Mouse (Mus musculus): ENCODE data around the gene Zfp652. TPM values are rescaled to one million over a fixed set of nuclear protein-coding genes. Genes with fewer than 3 reads are reported as not detected.
"Not testable (repeated sequence)": the region's sequence is repeated elsewhere in the genome, so short reads cannot be mapped to it uniquely, and the experiment has no call there.

Gene Zfp652
- total RNA-seq (2021): 10 to 100 TPM; 36.4 to 44.1 TPM

DNA sequence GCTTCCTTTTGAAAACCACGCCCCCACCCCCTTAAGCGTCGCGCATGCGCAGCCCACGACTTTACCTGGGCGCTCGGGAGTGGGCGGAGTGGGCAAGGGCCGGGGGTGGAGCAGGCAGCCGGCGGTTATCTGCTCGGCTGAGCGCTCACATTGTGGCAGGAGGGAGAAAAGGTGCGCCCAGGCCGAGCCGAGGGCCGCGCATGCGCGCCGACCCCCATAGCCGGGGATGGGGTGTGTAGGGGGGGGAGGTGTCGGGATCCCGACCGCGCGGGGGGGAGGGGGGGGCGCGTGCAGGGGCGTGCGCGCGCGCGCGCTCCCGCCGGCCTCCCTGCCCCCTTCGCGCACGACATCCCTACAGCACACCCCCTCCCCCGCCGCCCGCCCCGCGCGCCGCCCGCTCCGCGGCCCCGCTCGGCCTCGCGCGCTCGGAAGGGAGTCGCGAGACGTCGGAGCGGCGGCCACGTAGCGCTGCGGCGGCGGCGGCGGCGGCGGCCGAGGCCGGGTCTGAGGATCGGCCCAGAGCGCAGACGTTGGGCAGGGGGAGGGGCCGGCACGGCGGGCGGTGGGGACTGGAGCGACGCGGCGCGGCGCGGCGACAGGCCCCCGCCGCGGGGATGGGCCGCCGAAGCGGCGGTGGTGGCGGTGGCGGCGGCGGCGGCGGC, at the start of gene Zfp652:
Gene Zfp652 (plus strand): TSS at position 111 of the 662 bp plus-strand sequence.
- intact Hi-C loops (cut with DNase I): no loop called here
- DNase-seq (ENCODE audit: low spot score in 2 of 2): peak; percentile 77 to 79

DNA sequence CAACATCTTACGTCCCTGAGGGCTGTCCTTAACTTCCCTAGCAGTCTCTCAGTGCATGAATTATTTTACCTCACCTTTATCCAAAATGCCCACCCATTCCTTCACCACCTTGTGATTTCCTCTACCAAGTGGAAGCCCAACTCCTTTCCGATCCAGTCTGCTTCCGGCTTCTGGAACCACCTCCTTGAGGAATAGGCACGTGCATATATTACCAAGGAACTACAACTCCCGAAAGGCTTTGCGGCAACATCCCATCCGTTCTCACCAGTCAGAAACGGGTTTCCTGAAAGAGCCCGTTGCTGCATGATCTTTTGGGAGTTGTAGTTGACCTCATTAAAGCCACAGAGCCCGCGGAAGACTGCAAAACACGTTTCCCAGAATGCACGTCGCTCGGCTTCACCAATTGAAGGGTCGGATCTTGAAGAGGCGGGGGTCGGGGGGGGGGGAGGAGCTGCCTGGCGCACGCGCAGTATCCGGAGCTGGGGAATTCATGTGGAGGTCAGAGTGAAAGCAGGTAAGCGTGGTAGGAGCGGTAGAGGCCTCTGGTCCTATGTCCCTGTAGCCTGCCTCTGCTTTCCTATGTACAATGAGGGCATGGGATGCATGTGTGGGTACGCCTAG, 45.8 kb upstream of the Zfp652 start, which contains the start of gene Phb:
Gene Phb (plus strand): TSS at position 429 of the 621 bp plus-strand sequence.
- peak; percentile 92 to 94 for DNase-seq (ENCODE audit: low spot score in 2 of 2)
- intact Hi-C loops (cut with DNase I): loop anchor here (10.0 kb wide), 1 partner anchor 272 kb away; no protein-coding TSS in a partner anchor

- DNase-seq (ENCODE audit: low spot score in 2 of 2): no peak
- intact Hi-C loops (cut with DNase I): loop anchor here (10.0 kb wide), 1 partner anchor 272 kb away; no protein-coding TSS in a partner anchor
Measured at GRCm38 (mm10) chr11:95667177-95667576, 45.3 kb upstream of the Zfp652 start.

GRCm38 (mm10) chr11:95668086-95668485, 44.4 kb upstream of the Zfp652 start:
- intact Hi-C loops (cut with DNase I): loop anchor here (10.0 kb wide), 1 partner anchor 273 kb away; no protein-coding TSS in a partner anchor
- not testable (repeated sequence) for DNase-seq (ENCODE audit: low spot score in 2 of 2)

GRCm38 (mm10) chr11:95675498-95675897, 37.0 kb upstream of the Zfp652 start:
- intact Hi-C loops (cut with DNase I): no loop called here
- DNase-seq (ENCODE audit: low spot score in 2 of 2): no peak

GRCm38 (mm10) chr11:95676307-95676706, 36.2 kb upstream of the Zfp652 start:
- intact Hi-C loops (cut with DNase I): no loop called here
- peak; percentile 17 to 36 for DNase-seq (ENCODE audit: low spot score in 2 of 2)

DNA sequence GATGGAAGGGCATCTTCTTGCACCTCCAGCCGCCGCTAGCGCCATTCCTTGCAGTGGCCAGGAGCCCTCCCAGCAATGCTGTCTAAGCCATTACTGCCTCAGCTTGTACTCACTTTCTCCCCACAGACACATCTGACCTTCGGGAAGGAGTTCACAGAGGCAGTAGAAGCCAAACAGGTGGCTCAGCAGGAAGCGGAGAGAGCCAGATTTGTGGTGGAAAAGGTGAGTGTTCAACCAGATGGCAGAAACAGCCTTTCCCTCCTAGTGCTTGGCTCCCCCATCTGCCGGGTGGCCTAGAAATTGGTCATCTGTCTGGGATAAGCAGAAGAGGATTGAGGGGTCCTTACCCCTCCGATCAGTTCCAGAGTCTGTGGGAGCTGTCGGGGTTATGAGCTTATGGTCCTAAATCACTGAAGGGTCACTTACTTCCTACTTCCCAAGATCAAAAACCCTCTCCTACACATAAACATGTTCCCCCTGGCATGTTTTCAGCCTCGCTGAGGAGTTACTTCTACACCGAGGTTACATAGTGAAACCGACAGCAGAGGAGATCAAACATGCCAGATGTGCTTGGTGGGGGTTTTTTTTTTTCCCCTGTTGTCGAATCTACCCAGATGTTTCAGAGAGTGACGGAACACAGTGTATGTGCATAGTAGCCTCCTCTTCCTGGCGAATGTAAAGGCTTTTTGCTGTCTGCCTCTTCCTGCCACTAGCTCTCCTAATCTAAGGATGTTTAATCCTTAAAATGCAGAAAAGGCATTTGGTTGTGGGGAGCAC, 34.4 kb upstream of the Zfp652 start:
- DNase-seq (ENCODE audit: low spot score in 2 of 2): no peak
- intact Hi-C loops (cut with DNase I): no loop called here

DNA sequence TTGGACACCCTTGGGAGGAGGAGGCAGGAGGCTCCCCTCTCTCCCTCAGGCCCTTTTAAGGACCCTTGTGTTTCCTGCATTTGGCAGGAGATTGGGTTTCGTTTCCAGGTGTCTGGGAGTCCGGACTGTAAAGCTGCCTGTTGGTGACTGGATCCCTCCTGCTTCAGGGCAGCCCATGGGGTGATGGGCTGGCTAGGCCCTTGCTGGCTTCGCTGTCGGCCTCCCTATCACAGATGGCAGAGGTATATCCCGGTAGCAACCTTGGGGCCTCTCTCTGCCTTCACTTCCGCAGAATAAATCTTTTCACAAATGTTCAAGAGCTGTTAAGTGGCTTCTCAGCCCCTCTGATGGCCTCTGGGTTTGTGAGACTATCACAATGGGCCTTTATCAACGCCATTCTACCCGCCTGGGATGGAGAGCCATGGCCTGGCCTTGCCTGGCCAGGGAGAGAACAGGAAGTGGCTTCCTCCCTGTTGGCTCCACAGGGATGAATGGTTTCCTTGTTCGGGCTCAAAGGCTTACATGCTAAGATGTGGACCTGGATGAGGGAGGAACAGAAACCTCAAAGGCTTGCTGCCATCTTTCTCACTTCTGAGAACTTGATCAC, 30.4 kb upstream of the Zfp652 start:
- intact Hi-C loops (cut with DNase I): no loop called here
- no peak for DNase-seq (ENCODE audit: low spot score in 2 of 2)

- intact Hi-C loops (cut with DNase I): no loop called here
- no peak for DNase-seq (ENCODE audit: low spot score in 2 of 2)
Measured at GRCm38 (mm10) chr11:95682946-95683345, 29.5 kb upstream of the Zfp652 start.

- intact Hi-C loops (cut with DNase I): loop anchor here (1.0 kb wide), 1 partner anchor 65 kb away; no protein-coding TSS in a partner anchor
- peak; percentile 64 to 80 for DNase-seq (ENCODE audit: low spot score in 2 of 2)
Measured at GRCm38 (mm10) chr11:95686031-95686430, 26.4 kb upstream of the Zfp652 start.

DNA sequence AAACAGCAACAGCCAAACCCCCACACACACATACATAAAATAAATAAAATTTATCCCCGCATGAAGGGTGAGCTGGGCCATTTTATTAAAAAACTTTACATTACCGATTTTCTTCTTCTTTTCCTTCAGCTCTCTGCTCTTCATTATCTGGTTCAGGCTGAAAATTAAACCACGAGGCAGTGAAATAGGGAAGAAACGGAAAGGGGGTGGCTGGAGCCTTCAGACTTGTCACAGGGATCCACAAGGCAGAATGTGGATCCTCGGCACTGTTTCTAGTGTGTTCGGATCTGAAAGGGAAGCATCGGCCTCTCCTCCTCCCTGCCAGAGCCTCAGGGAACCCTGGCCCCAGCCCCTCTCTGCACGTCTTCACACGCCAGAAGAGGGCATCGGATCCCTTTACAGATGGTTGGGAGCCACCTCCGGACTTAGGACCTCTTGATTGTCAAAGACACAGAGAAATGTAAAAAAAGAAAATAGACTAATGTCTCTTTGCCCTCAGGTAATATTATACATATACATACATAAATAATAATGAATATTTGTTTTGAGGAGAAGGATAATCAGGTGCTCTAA, 25.3 kb upstream of the Zfp652 start:
- intact Hi-C loops (cut with DNase I): no loop called here
- no peak for DNase-seq (ENCODE audit: low spot score in 2 of 2)

DNA sequence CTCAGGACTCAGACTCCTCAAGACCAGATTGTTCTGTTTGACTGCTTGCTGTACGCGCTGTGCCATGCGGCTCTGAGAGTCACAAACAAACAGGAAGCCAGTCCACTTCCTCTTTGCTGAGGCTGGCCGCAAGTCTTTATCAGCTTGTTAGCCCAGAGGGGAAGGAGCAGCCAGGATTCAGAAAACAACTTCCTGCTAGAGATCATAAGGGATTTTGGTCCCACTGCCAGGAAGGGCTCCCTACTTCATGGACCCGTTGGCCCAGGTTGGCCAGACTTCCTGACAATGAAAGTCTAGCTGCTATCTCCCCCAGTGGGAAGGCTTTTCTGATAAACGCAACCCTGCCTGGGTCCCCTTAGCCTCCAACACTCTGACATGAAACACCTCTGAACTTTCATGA, 24.0 kb upstream of the Zfp652 start:
- intact Hi-C loops (cut with DNase I): no loop called here
- DNase-seq (ENCODE audit: low spot score in 2 of 2): peak in 1 of 2 experiments; percentile 8

GRCm38 (mm10) chr11:95688981-95689380, 23.5 kb upstream of the Zfp652 start:
- intact Hi-C loops (cut with DNase I): no loop called here
- peak in 1 of 2 experiments; percentile 13 for DNase-seq (ENCODE audit: low spot score in 2 of 2)

GRCm38 (mm10) chr11:95689544-95689943, 22.9 kb upstream of the Zfp652 start:
- DNase-seq (ENCODE audit: low spot score in 2 of 2): no peak
- intact Hi-C loops (cut with DNase I): no loop called here

GRCm38 (mm10) chr11:95698541-95698940, 13.9 kb upstream of the Zfp652 start:
- intact Hi-C loops (cut with DNase I): no loop called here
- no peak for DNase-seq (ENCODE audit: low spot score in 2 of 2)

- intact Hi-C loops (cut with DNase I): no loop called here
- DNase-seq (ENCODE audit: low spot score in 2 of 2): no peak
Measured at GRCm38 (mm10) chr11:95700778-95701739, 11.4 kb upstream of the Zfp652 start.

- intact Hi-C loops (cut with DNase I): no loop called here
- DNase-seq (ENCODE audit: low spot score in 2 of 2): no peak
Measured at GRCm38 (mm10) chr11:95704032-95704969, 8.2 kb upstream of the Zfp652 start.
